Mouse (Mus musculus) heart, postnatal 0 days (tissue): ENCODE measurements around the gene H2afx.
"Not testable (repeated sequence)": the region's sequence is repeated elsewhere in the genome, so short reads cannot be mapped to it uniquely, and the experiment has no call there.

Source experiments
- CTCF ChIP-seq: IDR thresholded peaks from 2 replicates; pipeline ENCODE4 v1.5.1; 2016; ENCODE audit warnings: antibody characterized with exemption, control low read depth, low read depth
- EP300 ChIP-seq: IDR thresholded peaks from 2 replicates; pipeline ENCODE4 v1.6.1; 2016; ENCODE audit warnings: antibody characterized with exemption, low read depth

GRCm38 (mm10) chr9:44377335-44377734, 42.8 kb downstream of the H2afx start:
- not testable (repeated sequence) for TF ChIP-seq CTCF, EP300
